Mouse (Mus musculus) hindbrain, embryonic 14.5 days (tissue): ENCODE measurements around the gene Slc7a10. TPM values are rescaled to one million over a fixed set of nuclear protein-coding genes. Genes with fewer than 3 reads are reported as not detected.
"Not testable (repeated sequence)": the region's sequence is repeated elsewhere in the genome, so short reads cannot be mapped to it uniquely, and the experiment has no call there.

Experiments used
- ATAC-seq: fragments of 200-750 bp; cut with Nextera tagmentation; 2 replicates; pipeline ENCODE4 v1.8.0; 2017; ENCODE audit warnings: moderate number of reproducible peaks, mild to moderate bottlenecking, moderate TSS enrichment, moderate library complexity; ENCODE audit not compliant: low FRiP score
- DNase-seq: peaks from one replicate; pipeline ENCODE4 v3.0.0-alpha.2; 2015; ENCODE audit warnings: low spot score
- H3K27ac ChIP-seq: fragments of 300-500 bp; sonication (generic); 2 replicates; pipeline ENCODE4 v1.5.1; 2014; ENCODE audit warnings: mild to moderate bottlenecking, moderate library complexity
- H3K27me3 ChIP-seq: fragments of 300-500 bp; sonication (generic); 2 replicates; pipeline ENCODE4 v1.6.1; 2014; ENCODE audit warnings: mild to moderate bottlenecking, low read length, mixed read lengths; ENCODE audit not compliant: control insufficient read depth, insufficient read depth
- H3K36me3 ChIP-seq: fragments of 300-500 bp; sonication (generic); replicated peaks from 2 replicates; pipeline ENCODE4 v1.6.1; 2014; ENCODE audit not compliant: control insufficient read depth, insufficient read depth
- H3K4me1 ChIP-seq: fragments of 300-500 bp; sonication (generic); replicated peaks from 2 replicates; pipeline ENCODE4 v1.6.1; 2014; ENCODE audit warnings: antibody characterized with exemption, low read length, mixed read lengths; ENCODE audit not compliant: control insufficient read depth, insufficient read depth
- H3K4me2 ChIP-seq: fragments of 300-500 bp; sonication (generic); replicated peaks from 2 replicates; pipeline ENCODE4 v1.6.1; 2014; ENCODE audit warnings: mild to moderate bottlenecking, moderate library complexity
- H3K4me3 ChIP-seq: fragments of 300-500 bp; sonication (generic); replicated peaks from 2 replicates; pipeline ENCODE4 v1.5.1; 2014; ENCODE audit warnings: mild to moderate bottlenecking, low read length
- H3K9ac ChIP-seq: fragments of 300-500 bp; sonication (generic); 2 replicates; pipeline ENCODE4 v1.6.1; 2014
- H3K9me3 ChIP-seq: fragments of 300-500 bp; sonication (generic); 2 replicates; pipeline ENCODE4 v1.6.1; 2016; ENCODE audit warnings: low read length; ENCODE audit not compliant: control insufficient read depth
- WGBS: fragments of 180-500 bp; shearing (Covaris S2); extraction: QIAGEN DNeasy Blood & Tissue Kit; methylation state at CpG from one replicate; pipeline ENCODE4 v1.1.7; 2014; 5-methylcytosine and 5-hydroxymethylcytosine counted together
- polyA plus RNA-seq: library from polyadenylated mRNA; unstranded; fragments of >200 nt; fragmentation: Nextera tagmentation; extraction: Ambion mirVana; gene quantifications from 2 replicates; pipeline ENCODE4 v1.2.1, GENCODE M21; 2014

The Slc7a10 gene
- polyA plus RNA-seq, 1 experiment from 2014 or later = 21.2 TPM

GRCm38 (mm10) chr7:35232796-35233455, 46.7 kb downstream of the Slc7a10 start:
- H3K27me3 ChIP-seq = no peaks in the 10 kb centered on the region
- no peak overlapping the region for H3K4me3 ChIP-seq
- peaks cover 5% of the 10 kb centered on the region; the same call in 1 of the 2 replicates for H3K4me1 ChIP-seq
- no peak for DNase-seq
- no peak overlapping the region for H3K27ac ChIP-seq
- no peak overlapping the region for H3K4me2 ChIP-seq
- no peak overlapping the region for H3K9ac ChIP-seq
- no peaks in the 10 kb centered on the region for H3K9me3 ChIP-seq
- 32% methylated on average over 13 of the region's 13 CpGs for WGBS
- no peak for ATAC-seq
- no peaks in the 10 kb centered on the region for H3K36me3 ChIP-seq

- Histone ChIP-seq H3K9me3 (no peaks in the 10 kb centered on the region), H3K4me2 (peak overlapping the region; percentile 52), H3K4me3 (peak overlapping the region; percentile 56), H3K9ac (peak overlapping the region; percentile 65), H3K4me1 (peaks cover 5% of the 10 kb centered on the region; the same call in 1 of the 2 replicates), H3K27ac (peak overlapping the region; percentile 95), H3K27me3 (no peaks in the 10 kb centered on the region), H3K36me3 (no peaks in the 10 kb centered on the region)
- 44% methylated on average over 12 of the region's 12 CpGs for WGBS
- ATAC-seq = no peak
- DNase-seq = peak; percentile 57
Measured at GRCm38 (mm10) chr7:35233861-35234260, 47.7 kb downstream of the Slc7a10 start.

- WGBS = under 1% methylated on average over 45 of the region's 45 CpGs
Measured at GRCm38 (mm10) chr7:35234361-35235245, 48.4 kb downstream of the Slc7a10 start.

GRCm38 (mm10) chr7:35235308-35235707, 49.1 kb downstream of the Slc7a10 start:
- Histone ChIP-seq H3K4me1 (peaks cover 5% of the 10 kb centered on the region; the same call in 1 of the 2 replicates), H3K4me3 (peak overlapping the region; percentile 56), H3K27me3 (no peaks in the 10 kb centered on the region), H3K27ac (peak overlapping the region; percentile 78), H3K9me3 (no peaks in the 10 kb centered on the region), H3K4me2 (peak overlapping the region; percentile 52), H3K36me3 (no peaks in the 10 kb centered on the region), H3K9ac (peak overlapping the region; percentile 56)
- 19% methylated on average over 9 of the region's 9 CpGs for WGBS
- ATAC-seq (peak; percentile 54; the same call in 1 of the 2 replicates), DNase-seq (peak; percentile 70)

More at GRCm38 (mm10) chr7:35234361-35235245, 48.4 kb downstream of the Slc7a10 start:
- H3K36me3 ChIP-seq = no peaks in the 10 kb centered on the region
- H3K4me3 ChIP-seq = peak overlapping the region; percentile 56
- H3K4me1 ChIP-seq = peaks cover 5% of the 10 kb centered on the region; the same call in 1 of the 2 replicates
- H3K4me2 ChIP-seq = peak overlapping the region; percentile 52
- no peaks in the 10 kb centered on the region for H3K27me3 ChIP-seq
- peak overlapping the region; percentile 65 for H3K9ac ChIP-seq
- peak overlapping the region; percentile 95 for H3K27ac ChIP-seq
- ATAC-seq (peak; percentile 95), DNase-seq (peak; percentile 100)
- H3K9me3 ChIP-seq = no peaks in the 10 kb centered on the region

- H3K4me2 ChIP-seq, H3K4me3 ChIP-seq, H3K9me3 ChIP-seq, H3K27me3 ChIP-seq, H3K36me3 ChIP-seq, ATAC-seq, H3K4me1 ChIP-seq, H3K9ac ChIP-seq, H3K27ac ChIP-seq, DNase-seq: not testable (repeated sequence)
- WGBS = 75% methylated on average over 2 of the region's 3 CpGs
Measured at GRCm38 (mm10) chr7:35237935-35238334, 51.8 kb downstream of the Slc7a10 start.

Other genes with a start within 250 kb of the Slc7a10 start
- 28.3 and 30.8 TPM in 2 replicates for gene Cebpg, start 129.8 kb upstream of the Slc7a10 start, polyA plus RNA-seq
- 0.82 and 1.0 TPM in 2 replicates for gene Cebpa, start 67.1 kb upstream of the Slc7a10 start, polyA plus RNA-seq
- 25.1 and 27.3 TPM in 2 replicates for gene Lrp3, start 29.1 kb downstream of the Slc7a10 start, polyA plus RNA-seq
- 18.7 and 19.3 TPM in 2 replicates for gene Gpatch1, start 132.1 kb downstream of the Slc7a10 start, polyA plus RNA-seq
- gene Rhpn2, start 147.8 kb downstream of the Slc7a10 start, polyA plus RNA-seq = 3.8 and 4.2 TPM in 2 replicates
- gene Faap24, start 210.5 kb downstream of the Slc7a10 start, polyA plus RNA-seq = 14.6 and 17.5 TPM in 2 replicates
- gene Cep89, start 210.7 kb downstream of the Slc7a10 start, polyA plus RNA-seq = 22.6 and 25.2 TPM in 2 replicates